Mouse (Mus musculus) CH12.LX (cell line): ENCODE data around the gene Zscan21. TPM values are rescaled to one million over a fixed set of nuclear protein-coding genes. Genes with fewer than 3 reads are reported as not detected.

Experiments used
- DNase-seq: peaks from one replicate; pipeline ENCODE4 v3.0.0-alpha.2; 2013; ENCODE audit errors: extremely low read depth
- H3K27ac ChIP-seq: 2 replicates; pipeline ENCODE4 v1.5.1; 2012; ENCODE audit warnings: low read depth, mild to moderate bottlenecking, control low read depth, moderate library complexity; ENCODE audit not compliant: insufficient read depth
- H3K27me3 ChIP-seq: replicated peaks from 2 replicates; pipeline ENCODE3; 2012; ENCODE audit warnings: inconsistent platforms
- H3K36me3 ChIP-seq, 2 experiments: replicated peaks in 1 of 2; 2 replicates each; pipeline versions ENCODE3 to v1.6.1; 2012; ENCODE audit warnings: inconsistent platforms in 1 of 2, low read length in 1 of 2, mild to moderate bottlenecking in 1 of 2, mixed read lengths in 1 of 2, moderate library complexity in 1 of 2; ENCODE audit not compliant: control insufficient read depth in 1 of 2, insufficient read depth in 1 of 2
- H3K4me1 ChIP-seq, 2 experiments: 2 replicates each; pipeline ENCODE4 v1.6.1; 2012; ENCODE audit warnings: inconsistent platforms in 1 of 2, moderate library complexity in 1 of 2; ENCODE audit not compliant: insufficient read depth in 2 of 2, control insufficient read depth in 1 of 2
- H3K4me2 ChIP-seq: 2 replicates; pipeline ENCODE4 v1.6.1; 2012; ENCODE audit warnings: low read depth, mild to moderate bottlenecking, control low read depth; ENCODE audit not compliant: poor library complexity, insufficient read depth, severe bottlenecking
- H3K4me3 ChIP-seq, 3 experiments: fragments of 150-350 bp in 1 of 3; sonication (generic) in 1 of 3; replicated peaks in 1 of 3; 2 replicates each; pipeline versions ENCODE3 to v1.5.1; 2011 to 2012; ENCODE audit warnings: low read depth in 2 of 3, low read length in 2 of 3, mild to moderate bottlenecking in 2 of 3, moderate library complexity in 2 of 3, control low read depth in 1 of 3, improper control_type of control experiment in 1 of 3, inconsistent platforms in 1 of 3, mixed read lengths in 1 of 3; ENCODE audit not compliant: poor library complexity in 1 of 3
- H3K79me2 ChIP-seq: replicated peaks from 2 replicates; pipeline ENCODE4 v1.6.1; 2012; ENCODE audit warnings: mild to moderate bottlenecking, moderate library complexity; ENCODE audit not compliant: control insufficient read depth, poor library complexity, insufficient read depth, severe bottlenecking; ENCODE audit errors: extremely low read depth
- H3K9ac ChIP-seq: 2 replicates; pipeline ENCODE4 v1.6.1; 2012; ENCODE audit warnings: low read depth, mild to moderate bottlenecking, control low read depth, moderate library complexity; ENCODE audit not compliant: insufficient read depth
- H3K9me3 ChIP-seq: replicated peaks from 2 replicates; pipeline ENCODE3; 2012; ENCODE audit warnings: low read length, inconsistent platforms, mixed read lengths
- BHLHE40 ChIP-seq: IDR thresholded peaks from 2 replicates; pipeline ENCODE4 v1.6.1; 2011; ENCODE audit warnings: mild to moderate bottlenecking, low read depth, low read length, improper control_type of control experiment
- CHD2 ChIP-seq: IDR thresholded peaks from 2 replicates; pipeline ENCODE4 v1.6.1; 2011; ENCODE audit warnings: low read length, improper control_type of control experiment
- CTCF ChIP-seq, 2 experiments: IDR thresholded peaks in 1 of 2; conservative IDR thresholded peaks in 1 of 2; 2 replicates each; pipeline ENCODE4 v1.5.1; 2011 to 2012; ENCODE audit warnings: low read depth in 2 of 2, low read length in 2 of 2, improper control_type of control experiment in 1 of 2, inconsistent platforms in 1 of 2, mild to moderate bottlenecking in 1 of 2, moderate library complexity in 1 of 2
- E2F4 ChIP-seq: IDR thresholded peaks from 2 replicates; pipeline ENCODE4 v1.6.1; 2011; ENCODE audit warnings: low read depth, low read length, improper control_type of control experiment; ENCODE audit not compliant: insufficient replicate concordance
- GABPA ChIP-seq: IDR thresholded peaks from 2 replicates; pipeline ENCODE4 v1.6.1; 2012; ENCODE audit warnings: low read depth, low read length, improper control_type of control experiment, inconsistent platforms; ENCODE audit not compliant: insufficient replicate concordance
- HCFC1 ChIP-seq: IDR thresholded peaks from 2 replicates; pipeline ENCODE4 v1.6.1; 2012; ENCODE audit warnings: low read depth, mild to moderate bottlenecking, inconsistent platforms, low read length, improper control_type of control experiment
- IRF4 ChIP-seq: IDR thresholded peaks from 2 replicates; pipeline ENCODE4 v1.6.1; 2014; ENCODE audit warnings: low read depth, mild to moderate bottlenecking, inconsistent platforms, low read length, improper control_type of control experiment
- JUN ChIP-seq: IDR thresholded peaks from 2 replicates; pipeline ENCODE4 v1.6.1; 2011; ENCODE audit warnings: low read depth, mild to moderate bottlenecking, low read length, improper control_type of control experiment, moderate library complexity; ENCODE audit not compliant: insufficient read depth
- MAZ ChIP-seq: IDR thresholded peaks from 2 replicates; pipeline ENCODE4 v1.6.1; 2012; ENCODE audit warnings: low read depth, mild to moderate bottlenecking, inconsistent platforms, low read length, improper control_type of control experiment, moderate library complexity
- MXI1 ChIP-seq: IDR thresholded peaks from 2 replicates; pipeline ENCODE4 v1.6.1; 2011; ENCODE audit warnings: mild to moderate bottlenecking, low read depth, low read length, improper control_type of control experiment
- NELFE ChIP-seq: IDR thresholded peaks from 2 replicates; pipeline ENCODE4 v1.6.1; 2011; ENCODE audit warnings: low read depth, low read length, improper control_type of control experiment
- POLR2A ChIP-seq: IDR thresholded peaks from 2 replicates; pipeline ENCODE4 v1.6.1; 2011; ENCODE audit warnings: low read depth, mild to moderate bottlenecking, improper control_type of control experiment, low read length
- POLR2AphosphoS2 ChIP-seq: IDR thresholded peaks from 2 replicates; pipeline ENCODE4 v1.6.1; 2011; ENCODE audit warnings: low read depth, low read length, improper control_type of control experiment
- RAD21 ChIP-seq: IDR thresholded peaks from 2 replicates; pipeline ENCODE4 v1.6.1; 2011; ENCODE audit warnings: low read depth, mild to moderate bottlenecking, low read length, improper control_type of control experiment, moderate library complexity
- TCF12 ChIP-seq: IDR thresholded peaks from 2 replicates; pipeline ENCODE4 v1.6.1; 2014; ENCODE audit warnings: low read depth, mild to moderate bottlenecking, inconsistent platforms, low read length, improper control_type of control experiment
- UBTF ChIP-seq: IDR thresholded peaks from 2 replicates; pipeline ENCODE4 v1.6.1; 2012; ENCODE audit warnings: low read depth, mild to moderate bottlenecking, inconsistent platforms, low read length, improper control_type of control experiment, moderate library complexity
- dilution Hi-C: fragments of 300-500 bp; cut with MboI; formaldehyde crosslinking; loops from 2 replicates; pipeline ENCODE4 v1.14.3; 2020; ENCODE audit warnings: low sequenced_read_pairs; ENCODE audit not compliant: extremely low pct_unique_long_range_greater_than_20kb, extremely low pct_ligation_motif_present
- in situ Hi-C: fragments of 300-500 bp; cut with MboI; formaldehyde crosslinking; loops from 3 replicates; pipeline ENCODE4 v1.14.3; 2019; ENCODE audit warnings: low sequenced_read_pairs, low pct_ligation_motif_present, low pct_unique_long_range_greater_than_20kb, mixed read lengths
- polyA plus RNA-seq: library from polyadenylated mRNA; unstranded; fragments of >175 nt; gene quantifications from 2 replicates; pipeline ENCODE4 v1.2.1, GENCODE M21; 2012; ENCODE audit warnings: low read depth; ENCODE audit not compliant: insufficient read length
- total RNA-seq, 2 experiments: library from RNA; depleted of rRNA; stranded (reverse); fragments of 300-350 nt in 1 of 2; fragments of >200 nt in 1 of 2; gene quantifications; 2 replicates each; pipeline ENCODE4 v1.2.3; 2012 to 2014

Zscan21 gene
- total and polyA plus RNA-seq, 3 experiments, result 9.0 to 12.1 (median 9.6) TPM

DNA sequence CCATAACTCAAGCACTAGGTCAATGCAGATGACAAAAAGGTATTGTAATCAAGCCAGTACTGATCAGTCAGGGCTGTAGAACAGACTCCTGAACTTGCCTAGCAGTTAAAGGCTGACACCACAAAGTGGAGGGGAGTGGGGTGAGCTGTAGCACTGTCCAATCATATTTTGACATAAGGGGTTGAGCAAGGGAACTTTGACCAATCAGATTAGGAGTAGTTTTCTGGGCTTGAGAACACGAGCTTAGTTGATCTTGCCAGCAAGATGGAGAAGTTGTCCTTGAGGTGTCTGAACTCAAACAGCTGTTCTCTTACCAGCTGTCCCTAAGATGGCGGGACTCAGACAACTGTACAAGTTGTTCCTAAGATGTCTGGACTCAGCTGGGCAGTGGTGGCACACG is 56.5 kb downstream of the Zscan21 start:
- Histone ChIP-seq H3K27me3 (no peaks in the 10 kb centered on the region), H3K27ac (no peak overlapping the region), H3K9ac (no peak overlapping the region)
- in situ Hi-C loops, result no loop called here
- dilution Hi-C loops, result no loop called here
- TF ChIP-seq GABPA, result no peak
- no peak for TF ChIP-seq POLR2AphosphoS2
- no peak for TF ChIP-seq TCF12
- TF ChIP-seq HCFC1, result no peak
- TF ChIP-seq CHD2, result no peak
- no peak for TF ChIP-seq MAZ
- TF ChIP-seq IRF4, result no peak
- TF ChIP-seq JUN, result no peak
- TF ChIP-seq NELFE, result no peak
- no peak for TF ChIP-seq CTCF (conservative IDR thresholded peaks at IDR 0.05 in 1 of 2, IDR thresholded peaks at IDR 0.05 in 1 of 2; ENCODE audit: low read depth in 2 of 2, low read length in 2 of 2)
- no peak for TF ChIP-seq UBTF
- TF ChIP-seq BHLHE40, result no peak
- TF ChIP-seq MXI1, result no peak
- TF ChIP-seq RAD21, result no peak
- no peak for TF ChIP-seq POLR2A
- TF ChIP-seq E2F4, result no peak
- TF ChIP-seq, all 38 proteins: peak for 0
- peak overlapping the region; percentile 54; the same call in 1 of the 2 replicates for H3K4me2 ChIP-seq
- peaks cover 53 to 65% of the 10 kb centered on the region in 2 experiments for H3K36me3 ChIP-seq
- no peak overlapping the region for H3K4me3 ChIP-seq
- H3K9me3 ChIP-seq, result no peaks in the 10 kb centered on the region
- peaks cover 26% of the 10 kb centered on the region for H3K79me2 ChIP-seq
- peaks cover 11 to 30% of the 10 kb centered on the region in 2 experiments for H3K4me1 ChIP-seq
- DNase-seq, result peak; percentile 44

Other genes with a start within 250 kb of the Zscan21 start
Only the 20 nearest of the 23 such genes appear.
- gene Gjc3, start 153.8 kb upstream of the Zscan21 start, total RNA-seq (2012; rRNA removed), result not detected in 2 replicates
- gene Gjc3, start 153.8 kb upstream of the Zscan21 start, total RNA-seq (2014; rRNA removed), result not detected in 2 replicates
- gene Gjc3, start 153.8 kb upstream of the Zscan21 start, polyA plus RNA-seq, result not detected in 2 replicates
- not detected in 2 replicates for gene Azgp1, start 135.4 kb upstream of the Zscan21 start, total RNA-seq (2012; rRNA removed)
- gene Azgp1, start 135.4 kb upstream of the Zscan21 start, total RNA-seq (2014; rRNA removed), result not detected in 2 replicates
- gene Azgp1, start 135.4 kb upstream of the Zscan21 start, polyA plus RNA-seq, result not detected in 2 replicates
- not detected in 2 replicates for gene Smok3a, start 95.6 kb upstream of the Zscan21 start, total RNA-seq (2012; rRNA removed)
- not detected in 2 replicates for gene Smok3a, start 95.6 kb upstream of the Zscan21 start, total RNA-seq (2014; rRNA removed)
- gene Smok3a, start 95.6 kb upstream of the Zscan21 start, polyA plus RNA-seq, result not detected in 2 replicates
- gene Smok3b, start 95.5 kb upstream of the Zscan21 start, total RNA-seq (2012; rRNA removed), result not detected in 2 replicates
- gene Smok3b, start 95.5 kb upstream of the Zscan21 start, total RNA-seq (2014; rRNA removed), result not detected in 2 replicates
- not detected in 2 replicates for gene Smok3b, start 95.5 kb upstream of the Zscan21 start, polyA plus RNA-seq
- not detected in 2 replicates for gene Smok3c, start 63.7 kb upstream of the Zscan21 start, total RNA-seq (2012; rRNA removed)
- gene Smok3c, start 63.7 kb upstream of the Zscan21 start, total RNA-seq (2014; rRNA removed), result not detected in 2 replicates
- gene Smok3c, start 63.7 kb upstream of the Zscan21 start, polyA plus RNA-seq, result not detected in 2 replicates
- 9.5 and 10.5 TPM in 2 replicates for gene Zkscan1, start 31.8 kb upstream of the Zscan21 start, total RNA-seq (2012; rRNA removed)
- 10.7 and 12.0 TPM in 2 replicates for gene Zkscan1, start 31.8 kb upstream of the Zscan21 start, total RNA-seq (2014; rRNA removed)
- 8.9 and 9.2 TPM in 2 replicates for gene Zkscan1, start 31.8 kb upstream of the Zscan21 start, polyA plus RNA-seq
- gene Zfp113, start 38.8 kb downstream of the Zscan21 start, total RNA-seq (2012; rRNA removed), result 5.2 and 5.8 TPM in 2 replicates
- 5.5 and 7.0 TPM in 2 replicates for gene Zfp113, start 38.8 kb downstream of the Zscan21 start, total RNA-seq (2014; rRNA removed)
- 4.1 and 4.4 TPM in 2 replicates for gene Zfp113, start 38.8 kb downstream of the Zscan21 start, polyA plus RNA-seq
- 78.4 and 80.6 TPM in 2 replicates for gene Cops6, start 44.2 kb downstream of the Zscan21 start, total RNA-seq (2012; rRNA removed)
- gene Cops6, start 44.2 kb downstream of the Zscan21 start, total RNA-seq (2014; rRNA removed), result 86.4 and 88.4 TPM in 2 replicates
- gene Cops6, start 44.2 kb downstream of the Zscan21 start, polyA plus RNA-seq, result 205 and 210 TPM in 2 replicates
- 16.7 and 17.4 TPM in 2 replicates for gene Ap4m1, start 55.1 kb downstream of the Zscan21 start, total RNA-seq (2012; rRNA removed)
- gene Ap4m1, start 55.1 kb downstream of the Zscan21 start, total RNA-seq (2014; rRNA removed), result 20.4 and 21.5 TPM in 2 replicates
- gene Ap4m1, start 55.1 kb downstream of the Zscan21 start, polyA plus RNA-seq, result 26.3 and 27.5 TPM in 2 replicates
- gene Mcm7, start 55.5 kb downstream of the Zscan21 start, total RNA-seq (2012; rRNA removed), result 146 and 193 TPM in 2 replicates
- 206 and 209 TPM in 2 replicates for gene Mcm7, start 55.5 kb downstream of the Zscan21 start, total RNA-seq (2014; rRNA removed)
- gene Mcm7, start 55.5 kb downstream of the Zscan21 start, polyA plus RNA-seq, result 267 and 277 TPM in 2 replicates
- gene Taf6, start 70.5 kb downstream of the Zscan21 start, total RNA-seq (2012; rRNA removed), result 60.9 and 62.1 TPM in 2 replicates
- gene Taf6, start 70.5 kb downstream of the Zscan21 start, total RNA-seq (2014; rRNA removed), result 59.8 and 60.2 TPM in 2 replicates
- 56.8 and 61.5 TPM in 2 replicates for gene Taf6, start 70.5 kb downstream of the Zscan21 start, polyA plus RNA-seq
- gene Cnpy4, start 70.6 kb downstream of the Zscan21 start, total RNA-seq (2012; rRNA removed), result 19.2 and 22.5 TPM in 2 replicates
- 21.6 and 26.7 TPM in 2 replicates for gene Cnpy4, start 70.6 kb downstream of the Zscan21 start, total RNA-seq (2014; rRNA removed)
- gene Cnpy4, start 70.6 kb downstream of the Zscan21 start, polyA plus RNA-seq, result 24.9 and 31.0 TPM in 2 replicates
- 0.84 and 1.4 TPM in 2 replicates for gene Mblac1, start 77.4 kb downstream of the Zscan21 start, total RNA-seq (2012; rRNA removed)
- gene Mblac1, start 77.4 kb downstream of the Zscan21 start, total RNA-seq (2014; rRNA removed), result 0.17 TPM in 1 of 2 replicates, not detected in the other
- gene Mblac1, start 77.4 kb downstream of the Zscan21 start, polyA plus RNA-seq, result 0.31 and 0.41 TPM in 2 replicates
- gene Nxpe5, start 109.0 kb downstream of the Zscan21 start, total RNA-seq (2012; rRNA removed), result not detected in 2 replicates
- not detected in 2 replicates for gene Nxpe5, start 109.0 kb downstream of the Zscan21 start, total RNA-seq (2014; rRNA removed)
- not detected in 2 replicates for gene Nxpe5, start 109.0 kb downstream of the Zscan21 start, polyA plus RNA-seq
- 42.0 and 44.0 TPM in 2 replicates for gene Lamtor4, start 138.6 kb downstream of the Zscan21 start, total RNA-seq (2012; rRNA removed)
- 40.1 and 40.3 TPM in 2 replicates for gene Lamtor4, start 138.6 kb downstream of the Zscan21 start, total RNA-seq (2014; rRNA removed)
- 24.5 and 35.5 TPM in 2 replicates for gene Lamtor4, start 138.6 kb downstream of the Zscan21 start, polyA plus RNA-seq
- 11.2 and 15.9 TPM in 2 replicates for gene BC037034, start 147.1 kb downstream of the Zscan21 start, total RNA-seq (2012; rRNA removed)
- gene BC037034, start 147.1 kb downstream of the Zscan21 start, total RNA-seq (2014; rRNA removed), result 4.4 and 4.5 TPM in 2 replicates
- 15.4 and 15.6 TPM in 2 replicates for gene BC037034, start 147.1 kb downstream of the Zscan21 start, polyA plus RNA-seq
- gene Gal3st4, start 155.9 kb downstream of the Zscan21 start, total RNA-seq (2012; rRNA removed), result 0.21 and 0.25 TPM in 2 replicates
- not detected in 2 replicates for gene Gal3st4, start 155.9 kb downstream of the Zscan21 start, total RNA-seq (2014; rRNA removed)
- not detected in 2 replicates for gene Gal3st4, start 155.9 kb downstream of the Zscan21 start, polyA plus RNA-seq
- not detected in 2 replicates for gene Gm43720, start 163.1 kb downstream of the Zscan21 start, total RNA-seq (2012; rRNA removed)
- gene Gm43720, start 163.1 kb downstream of the Zscan21 start, total RNA-seq (2014; rRNA removed), result not detected in 2 replicates
- not detected in 2 replicates for gene Gm43720, start 163.1 kb downstream of the Zscan21 start, polyA plus RNA-seq
- gene Gpc2, start 163.1 kb downstream of the Zscan21 start, total RNA-seq (2012; rRNA removed), result not detected in 2 replicates
- gene Gpc2, start 163.1 kb downstream of the Zscan21 start, total RNA-seq (2014; rRNA removed), result not detected in 2 replicates
- gene Gpc2, start 163.1 kb downstream of the Zscan21 start, polyA plus RNA-seq, result not detected in 2 replicates
- not detected in 2 replicates for gene Stag3, start 163.3 kb downstream of the Zscan21 start, total RNA-seq (2012; rRNA removed)
- gene Stag3, start 163.3 kb downstream of the Zscan21 start, total RNA-seq (2014; rRNA removed), result not detected in 2 replicates
- gene Stag3, start 163.3 kb downstream of the Zscan21 start, polyA plus RNA-seq, result not detected in 2 replicates